Mouse (Mus musculus) forebrain, embryonic 15.5 days (tissue): Measurements from ENCODE around the gene 4930579F01Rik. TPM values are rescaled to one million over a fixed set of nuclear protein-coding genes. Genes with fewer than 3 reads are reported as not detected.

Experiments
- ATAC-seq: fragments of 200-750 bp; cut with Nextera tagmentation; replicated peaks from 2 replicates; pipeline ENCODE4 v1.8.0; 2017; ENCODE audit warnings: mild to moderate bottlenecking, moderate TSS enrichment, moderate library complexity
- H3K27ac ChIP-seq: fragments of 300-500 bp; sonication (generic); replicated peaks from 2 replicates; pipeline ENCODE4 v1.5.1; 2015; ENCODE audit warnings: mild to moderate bottlenecking, inconsistent platforms
- H3K27me3 ChIP-seq: fragments of 300-500 bp; sonication (generic); 2 replicates; pipeline ENCODE4 v1.6.1; 2015; ENCODE audit warnings: inconsistent platforms
- H3K36me3 ChIP-seq: fragments of 300-500 bp; sonication (generic); 2 replicates; pipeline ENCODE4 v1.6.1; 2015; ENCODE audit warnings: mild to moderate bottlenecking, inconsistent platforms
- H3K4me1 ChIP-seq: fragments of 300-500 bp; sonication (generic); 2 replicates; pipeline ENCODE4 v1.6.1; 2015; ENCODE audit warnings: inconsistent platforms
- H3K4me2 ChIP-seq: fragments of 300-500 bp; sonication (generic); replicated peaks from 2 replicates; pipeline ENCODE4 v1.6.1; 2015; ENCODE audit warnings: mild to moderate bottlenecking, inconsistent platforms
- H3K4me3 ChIP-seq: fragments of 300-500 bp; sonication (generic); 2 replicates; pipeline ENCODE4 v1.5.1; 2015; ENCODE audit warnings: mild to moderate bottlenecking, inconsistent platforms
- H3K9ac ChIP-seq: fragments of 300-500 bp; sonication (generic); replicated peaks from 2 replicates; pipeline ENCODE4 v1.6.1; 2015; ENCODE audit warnings: mild to moderate bottlenecking, inconsistent platforms
- H3K9me3 ChIP-seq: fragments of 300-500 bp; sonication (generic); 2 replicates; pipeline ENCODE4 v1.6.1; 2016; ENCODE audit warnings: inconsistent platforms
- WGBS: fragments of 180-500 bp; shearing (Covaris S2); methylation state at CpG from one replicate; pipeline ENCODE4 v1.1.7; 2015; ENCODE audit warnings: mixed read lengths; 5-methylcytosine and 5-hydroxymethylcytosine counted together
- polyA plus RNA-seq: library from polyadenylated mRNA; unstranded; fragments of >200 nt; fragmentation: Nextera tagmentation; extraction: Ambion mirVana; gene quantifications from 2 replicates; pipeline ENCODE4 v1.2.1, GENCODE M21; 2015

4930579F01Rik gene
- polyA plus RNA-seq, 1 experiment from 2014 or later = not detected

DNA sequence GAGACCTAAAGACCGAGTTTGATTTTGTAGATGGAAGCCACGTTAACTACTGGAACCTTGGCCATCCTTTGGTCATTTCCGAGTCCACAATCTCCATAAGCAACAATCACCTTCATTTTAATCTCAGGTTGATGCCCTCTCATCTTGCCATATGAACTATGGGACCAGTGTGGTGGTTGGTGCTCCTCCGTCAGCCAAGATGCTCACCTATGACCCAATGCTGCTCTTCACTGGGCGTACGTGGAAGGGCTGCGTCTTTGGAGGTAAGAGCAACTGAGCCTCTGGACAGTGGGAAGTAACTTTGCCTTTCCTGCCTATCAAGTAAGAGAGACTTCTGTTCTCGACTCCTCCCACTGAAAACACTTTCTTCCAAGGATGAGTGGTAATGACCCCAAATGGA, 34.2 kb upstream of the 4930579F01Rik start:
- H3K27ac ChIP-seq = no peak overlapping the region
- no peaks in the 10 kb centered on the region for H3K36me3 ChIP-seq
- no peaks in the 10 kb centered on the region for H3K27me3 ChIP-seq
- no peaks in the 10 kb centered on the region for H3K9me3 ChIP-seq
- WGBS = 94% methylated on average over 8 of the region's 8 CpGs
- no peak overlapping the region for H3K9ac ChIP-seq
- H3K4me3 ChIP-seq = no peak overlapping the region
- no peak overlapping the region for H3K4me2 ChIP-seq
- no peaks in the 10 kb centered on the region for H3K4me1 ChIP-seq
- ATAC-seq = no peak

DNA sequence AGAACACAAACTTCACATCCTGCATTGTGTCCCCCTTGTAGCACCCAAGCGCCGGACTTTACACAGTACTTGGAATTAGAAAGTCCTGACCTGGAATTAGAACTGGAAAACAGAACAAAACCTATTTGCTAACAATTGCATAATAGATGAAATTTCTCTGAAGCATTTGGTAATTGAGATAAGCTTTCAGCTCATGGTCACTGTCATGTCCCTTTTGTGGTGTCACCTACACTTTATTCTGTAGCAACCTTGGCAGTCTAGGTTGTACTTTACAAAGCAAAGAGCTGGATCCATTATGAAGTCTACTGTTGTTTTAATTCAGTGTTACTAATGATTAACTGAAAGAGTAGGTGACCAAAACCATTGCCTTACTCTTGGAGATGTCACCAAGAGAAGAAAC, 33.5 kb upstream of the 4930579F01Rik start:
- no peaks in the 10 kb centered on the region for H3K4me1 ChIP-seq
- H3K9ac ChIP-seq = no peak overlapping the region
- H3K4me3 ChIP-seq = no peak overlapping the region
- H3K36me3 ChIP-seq = no peaks in the 10 kb centered on the region
- no peaks in the 10 kb centered on the region for H3K9me3 ChIP-seq
- ATAC-seq = no peak
- H3K4me2 ChIP-seq = no peak overlapping the region
- no peaks in the 10 kb centered on the region for H3K27me3 ChIP-seq
- WGBS = 87% methylated on average over 2 of the region's 2 CpGs
- no peak overlapping the region for H3K27ac ChIP-seq

DNA sequence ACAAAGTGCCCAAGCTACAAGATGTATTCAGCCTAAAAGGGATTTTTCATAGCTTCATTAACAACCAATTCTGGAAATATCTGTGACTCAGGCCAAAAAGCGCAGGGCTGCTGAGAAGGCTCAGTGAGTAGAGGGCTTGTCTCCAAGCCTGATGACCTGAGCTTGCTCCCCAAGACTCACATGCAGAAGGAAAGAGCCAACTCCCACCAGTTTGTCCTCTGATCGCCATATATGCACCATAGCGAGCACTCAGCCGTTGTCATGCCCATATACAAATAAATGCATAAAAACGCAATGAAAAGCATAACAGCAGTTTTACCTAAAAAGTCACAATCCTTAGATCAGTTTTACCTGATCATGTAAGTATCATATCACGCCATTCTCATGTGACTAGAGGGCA, 32.9 kb upstream of the 4930579F01Rik start:
- Histone ChIP-seq H3K4me1 (no peaks in the 10 kb centered on the region), H3K27me3 (no peaks in the 10 kb centered on the region), H3K9me3 (no peaks in the 10 kb centered on the region), H3K36me3 (no peaks in the 10 kb centered on the region), H3K27ac (no peak overlapping the region), H3K4me3 (no peak overlapping the region), H3K4me2 (no peak overlapping the region), H3K9ac (no peak overlapping the region)
- no peak for ATAC-seq
- 94% methylated on average over 6 of the region's 6 CpGs for WGBS

DNA sequence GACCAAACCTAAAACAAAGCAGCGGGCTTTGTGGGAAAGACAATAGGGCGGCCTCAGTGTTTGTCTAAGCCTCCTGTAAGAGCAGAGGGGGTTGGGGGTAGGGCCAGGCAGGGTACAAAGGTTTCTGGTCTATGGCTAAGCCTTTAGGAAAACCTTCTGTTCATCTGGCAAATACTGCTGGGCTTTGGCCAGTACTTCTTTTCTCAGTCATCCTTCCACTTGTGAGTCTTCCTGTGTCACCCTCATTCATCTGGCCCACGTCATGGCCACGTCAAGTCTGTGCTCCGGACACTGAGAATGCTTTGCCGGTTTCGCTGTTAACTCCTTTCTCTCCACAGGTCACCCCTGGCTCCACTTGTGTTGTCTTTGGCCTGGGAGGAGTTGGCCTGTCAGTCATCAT, 32.2 kb upstream of the 4930579F01Rik start:
- no peak overlapping the region for H3K27ac ChIP-seq
- no peaks in the 10 kb centered on the region for H3K27me3 ChIP-seq
- H3K9me3 ChIP-seq = no peaks in the 10 kb centered on the region
- no peaks in the 10 kb centered on the region for H3K4me1 ChIP-seq
- H3K36me3 ChIP-seq = no peaks in the 10 kb centered on the region
- ATAC-seq = no peak
- 48% methylated on average over 7 of the region's 7 CpGs for WGBS
- H3K4me3 ChIP-seq = no peak overlapping the region
- no peak overlapping the region for H3K9ac ChIP-seq
- no peak overlapping the region for H3K4me2 ChIP-seq

DNA sequence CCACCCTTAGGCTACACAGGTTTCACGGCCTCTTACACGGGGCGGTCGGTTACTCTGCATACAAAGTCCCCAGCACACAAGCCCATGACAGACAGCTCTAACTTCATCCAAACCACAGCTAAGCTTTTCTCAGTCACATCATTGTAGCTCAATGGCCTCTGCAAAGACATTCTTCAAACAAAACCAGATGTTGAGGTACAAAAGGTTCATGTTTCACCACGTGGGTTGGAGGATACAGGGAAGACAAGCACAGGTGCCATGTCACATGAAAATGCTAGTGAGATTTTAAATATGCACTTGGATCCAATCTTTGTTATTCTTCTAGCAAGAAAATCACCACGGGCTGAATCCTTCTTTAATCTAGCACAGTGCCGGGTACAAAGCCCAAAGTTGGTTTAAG, 31.7 kb upstream of the 4930579F01Rik start:
- Histone ChIP-seq H3K4me1 (no peaks in the 10 kb centered on the region), H3K4me3 (no peak overlapping the region), H3K9me3 (no peaks in the 10 kb centered on the region), H3K27me3 (no peaks in the 10 kb centered on the region), H3K27ac (no peak overlapping the region), H3K4me2 (no peak overlapping the region), H3K9ac (no peak overlapping the region), H3K36me3 (no peaks in the 10 kb centered on the region)
- 70% methylated on average over 7 of the region's 7 CpGs for WGBS
- ATAC-seq = no peak

DNA sequence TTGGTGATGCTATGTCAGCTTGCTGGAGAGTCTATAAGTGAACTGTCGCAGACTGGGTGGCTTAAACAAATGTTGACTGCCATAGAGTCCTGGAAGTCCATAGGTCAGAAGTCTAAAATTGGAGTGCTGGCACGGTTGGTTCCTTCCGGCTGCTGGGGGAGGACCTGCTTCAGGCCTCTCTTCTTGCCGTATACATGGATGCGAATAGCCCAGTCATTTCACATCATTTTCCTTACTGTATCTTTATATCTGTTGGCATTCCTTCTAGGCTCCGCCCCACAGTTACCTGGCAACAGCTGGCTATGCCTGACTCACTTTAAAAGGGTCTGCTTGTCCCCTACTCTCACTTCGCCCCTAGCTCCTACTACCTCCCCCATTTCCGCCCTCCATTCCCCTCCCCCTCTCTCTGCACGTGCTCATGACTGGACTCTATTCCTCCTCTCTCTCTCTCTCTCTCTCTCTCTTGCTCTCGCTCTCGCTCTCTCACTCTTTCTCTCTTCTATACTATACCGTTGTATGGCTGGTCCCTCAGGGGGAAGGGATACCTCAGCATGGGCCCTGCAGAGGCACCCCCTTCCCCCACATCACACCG, 30.8 kb upstream of the 4930579F01Rik start:
- WGBS = 86% methylated on average over 13 of the region's 13 CpGs
- no peak for ATAC-seq
- H3K27me3 ChIP-seq = no peaks in the 10 kb centered on the region

DNA sequence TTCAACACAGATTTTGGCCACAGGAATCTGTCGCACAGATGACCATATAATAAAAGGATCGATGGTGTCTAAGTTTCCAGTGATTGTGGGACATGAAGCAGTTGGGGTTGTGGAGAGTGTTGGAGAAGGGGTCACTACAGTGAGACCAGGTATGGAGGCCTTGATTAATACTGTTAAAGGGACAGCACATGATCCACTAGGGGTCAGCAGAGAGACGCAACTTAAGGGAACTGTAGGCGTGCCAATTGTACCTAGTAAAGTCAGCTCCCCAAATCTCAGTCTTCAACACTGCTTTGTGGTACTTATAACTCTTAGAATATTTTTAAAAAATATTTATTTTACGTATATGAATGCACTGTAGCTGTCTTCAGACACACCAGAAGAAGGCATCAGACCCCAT, 29.3 kb upstream of the 4930579F01Rik start:
- H3K9me3 ChIP-seq = no peaks in the 10 kb centered on the region
- no peak overlapping the region for H3K27ac ChIP-seq
- no peaks in the 10 kb centered on the region for H3K27me3 ChIP-seq
- H3K9ac ChIP-seq = no peak overlapping the region
- ATAC-seq = peak; percentile 43; the same call in 1 of the 2 replicates
- 52% methylated on average over 5 of the region's 5 CpGs for WGBS
- H3K4me2 ChIP-seq = no peak overlapping the region
- no peaks in the 10 kb centered on the region for H3K4me1 ChIP-seq
- H3K36me3 ChIP-seq = no peaks in the 10 kb centered on the region
- no peak overlapping the region for H3K4me3 ChIP-seq

More for the DNA sequence above, 30.8 kb upstream of the 4930579F01Rik start:
- Histone ChIP-seq H3K4me3 (no peak overlapping the region), H3K4me2 (no peak overlapping the region), H3K9ac (no peak overlapping the region), H3K9me3 (no peaks in the 10 kb centered on the region), H3K27ac (no peak overlapping the region), H3K36me3 (no peaks in the 10 kb centered on the region), H3K4me1 (no peaks in the 10 kb centered on the region)

DNA sequence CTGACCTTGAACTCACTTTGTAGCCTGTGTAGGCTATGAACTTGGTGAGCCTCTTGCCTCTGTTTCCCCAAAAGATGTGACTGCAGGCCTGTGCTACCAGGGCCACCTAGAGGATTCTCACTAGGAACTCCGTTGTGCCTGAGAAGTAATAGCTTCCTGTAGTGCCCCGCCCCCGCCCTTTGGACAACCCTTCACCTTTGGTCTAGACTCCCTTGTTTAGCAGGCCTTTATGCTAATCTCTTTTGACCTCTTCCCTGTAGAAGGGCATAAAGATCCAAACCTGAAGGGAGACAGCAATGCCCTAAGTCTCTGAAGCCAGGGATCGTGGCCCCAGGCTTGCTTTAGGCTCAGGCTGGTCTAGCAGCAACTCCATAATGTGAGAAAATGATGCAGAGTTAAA, 28.9 kb upstream of the 4930579F01Rik start:
- no peak for ATAC-seq
- Histone ChIP-seq H3K9ac (no peak overlapping the region), H3K9me3 (no peaks in the 10 kb centered on the region), H3K27ac (no peak overlapping the region), H3K4me1 (no peaks in the 10 kb centered on the region), H3K4me2 (no peak overlapping the region), H3K36me3 (no peaks in the 10 kb centered on the region), H3K27me3 (no peaks in the 10 kb centered on the region), H3K4me3 (no peak overlapping the region)
- WGBS = 73% methylated on average over 4 of the region's 4 CpGs

DNA sequence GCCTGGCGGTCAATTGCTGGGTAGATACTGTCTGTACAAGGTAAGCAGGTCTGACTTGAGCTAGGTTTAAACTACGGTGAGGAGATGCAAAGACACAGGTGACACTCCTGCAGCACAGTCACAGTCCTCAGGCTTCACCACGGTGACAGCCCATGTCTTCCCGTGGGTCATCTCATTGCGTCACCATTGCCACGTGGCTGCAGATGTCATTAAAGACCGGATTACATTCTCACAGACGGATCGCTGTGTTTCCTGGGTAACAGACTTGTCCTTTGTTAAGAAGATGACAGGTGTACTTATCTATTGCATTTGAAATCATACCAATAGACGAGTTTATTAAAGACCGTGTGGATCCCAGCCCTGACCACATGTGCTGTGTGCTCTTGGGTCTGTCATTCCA, 27.5 kb upstream of the 4930579F01Rik start:
- Histone ChIP-seq H3K4me1 (no peaks in the 10 kb centered on the region), H3K9me3 (no peaks in the 10 kb centered on the region), H3K36me3 (no peaks in the 10 kb centered on the region), H3K9ac (no peak overlapping the region), H3K27me3 (no peaks in the 10 kb centered on the region), H3K4me3 (no peak overlapping the region), H3K4me2 (no peak overlapping the region), H3K27ac (no peak overlapping the region)
- no peak for ATAC-seq
- 87% methylated on average over 11 of the region's 11 CpGs for WGBS

DNA sequence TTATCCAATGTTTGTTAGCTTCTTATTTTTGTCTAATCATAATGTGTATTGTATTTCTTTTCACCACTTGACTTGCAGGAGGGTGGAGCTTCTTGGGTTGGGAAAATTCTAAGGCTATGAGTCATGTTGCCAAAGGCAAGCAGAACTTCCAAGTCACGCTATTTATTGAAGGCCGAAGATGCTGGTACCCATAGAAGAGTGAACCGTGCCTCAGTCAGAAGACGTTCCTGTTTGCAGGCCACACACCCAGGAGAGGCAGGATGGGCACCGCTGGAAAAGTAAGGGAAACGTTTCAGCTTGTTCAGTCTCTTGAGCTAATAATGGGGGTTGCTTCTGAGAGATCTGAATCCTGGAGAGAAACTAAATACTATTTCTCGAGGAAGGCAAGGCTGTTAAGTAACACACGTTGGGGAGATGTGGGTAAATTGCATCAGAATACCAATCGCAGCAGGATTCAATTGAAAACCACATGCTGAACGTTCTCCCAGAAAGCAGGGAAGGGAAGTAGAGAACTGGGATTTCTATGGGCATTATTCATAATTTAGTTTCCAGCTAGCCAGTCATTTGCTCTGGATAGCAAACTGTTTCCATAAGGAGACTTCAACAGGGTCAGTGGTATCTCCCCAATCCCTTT, 24.1 kb upstream of the 4930579F01Rik start, which contains the start of gene Adh7:
TSS of gene Adh7 (plus strand) at position 130 of the 634 bp plus-strand sequence.
- Histone ChIP-seq H3K4me3 (no peak within 1 kb of the TSS), H3K36me3 (no peaks in the 10 kb centered on the region), H3K9ac (no peak within 1 kb of the TSS), H3K27ac (no peak within 1 kb of the TSS), H3K4me2 (no peak within 1 kb of the TSS), H3K9me3 (no peaks in the 10 kb centered on the region), H3K27me3 (no peaks in the 10 kb centered on the region), H3K4me1 (no peaks in the 10 kb centered on the region)
- ATAC-seq = no peak
- 77% methylated on average over 10 of the region's 10 CpGs for WGBS

DNA sequence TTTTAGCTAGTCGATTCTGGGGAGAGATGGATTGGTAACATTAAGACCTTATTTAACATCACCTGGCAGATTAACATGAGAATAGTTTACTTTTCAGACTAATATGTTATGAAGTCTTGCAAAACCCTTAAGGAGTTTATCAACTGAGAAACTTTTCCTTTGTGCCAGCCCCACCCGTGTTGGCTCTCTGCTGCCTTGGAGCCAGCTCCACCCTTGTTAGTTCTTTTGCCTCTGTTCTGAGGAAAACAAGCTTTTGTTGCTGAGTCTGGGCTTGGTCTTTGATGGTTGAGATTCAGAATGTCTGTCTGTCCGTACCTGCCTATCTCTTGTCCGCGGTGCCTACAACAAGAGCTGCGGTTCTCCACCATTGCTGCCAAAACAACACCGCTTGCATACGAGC, 22.5 kb upstream of the 4930579F01Rik start:
- Histone ChIP-seq H3K9me3 (no peaks in the 10 kb centered on the region), H3K36me3 (no peaks in the 10 kb centered on the region), H3K4me3 (no peak overlapping the region), H3K9ac (no peak overlapping the region), H3K27me3 (no peaks in the 10 kb centered on the region), H3K4me2 (no peak overlapping the region), H3K27ac (no peak overlapping the region), H3K4me1 (no peaks in the 10 kb centered on the region)
- ATAC-seq = no peak
- 73% methylated on average over 8 of the region's 8 CpGs for WGBS

DNA sequence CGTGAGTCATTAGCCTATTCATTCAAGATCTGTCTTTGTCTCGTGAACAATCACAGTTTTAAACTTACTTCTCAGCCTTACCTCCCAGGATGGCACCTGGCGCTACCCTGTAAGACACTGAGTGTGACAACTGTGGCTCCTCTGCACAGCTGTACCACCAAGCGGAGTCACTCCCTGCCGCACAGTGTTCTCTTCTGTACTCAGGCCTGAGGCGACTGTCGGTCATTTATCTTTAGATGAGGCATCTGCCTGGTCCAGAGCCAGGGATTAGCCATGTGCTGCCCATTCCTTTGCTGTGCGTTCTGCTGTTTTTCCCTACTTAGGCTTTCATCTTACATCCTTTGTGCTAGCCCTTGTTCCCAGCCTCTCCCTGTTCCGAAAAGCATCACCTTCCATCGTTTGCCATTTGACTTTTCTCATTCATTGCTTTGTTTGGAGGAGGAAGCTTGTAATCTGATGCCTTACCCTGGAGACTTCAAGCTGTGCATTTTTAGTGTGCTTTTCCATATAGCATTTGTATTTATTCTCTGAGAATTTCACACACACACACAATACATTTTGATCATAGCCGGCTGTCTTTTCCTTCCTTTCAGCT, 21.9 kb upstream of the 4930579F01Rik start:
- Histone ChIP-seq H3K9me3 (no peaks in the 10 kb centered on the region), H3K9ac (no peak overlapping the region), H3K27me3 (no peaks in the 10 kb centered on the region), H3K4me2 (no peak overlapping the region), H3K36me3 (no peaks in the 10 kb centered on the region), H3K4me3 (no peak overlapping the region), H3K4me1 (no peaks in the 10 kb centered on the region), H3K27ac (no peak overlapping the region)
- no peak for ATAC-seq
- 17% methylated on average over 11 of the region's 11 CpGs for WGBS
